In genomic region chr12:78919079-78919712, GRCm38 (mm10) we compare ENCODE assay signal across 8 mouse cellular contexts. TPM values are rescaled to one million over a fixed set of nuclear protein-coding genes. Genes with fewer than 3 reads are reported as not detected.
DNase-seq lines count a peak whose midpoint lies in the region; ATAC-seq and TF ChIP-seq lines count a peak whose summit lies in the region.

No protein-coding gene starts in this region.

- TF ChIP-seq EP300 in stomach, postnatal 0 days (optimal IDR thresholded peaks at IDR 0.05): no peak

- H3K9me3 ChIP-seq in erythroblast, embryonic 14.5 days (ENCODE audit: control insufficient read depth, low read length): peaks cover 6% of the 10 kb centered on the region; the same call in 1 of the 2 replicates
- no peaks in the 10 kb centered on the region for H3K9me3 ChIP-seq in heart, embryonic 15.5 days (replicated peaks)
- no peaks in the 10 kb centered on the region; the same call in 1 of the 2 replicates for H3K9me3 ChIP-seq in liver, embryonic 12.5 days (replicated peaks)
- no peaks in the 10 kb centered on the region for H3K9me3 ChIP-seq in stomach, postnatal 0 days (ENCODE audit: control insufficient read depth, low read length)

- H3K36me3 ChIP-seq in erythroblast, embryonic 14.5 days (ENCODE audit: control insufficient read depth): peaks cover 20% of the 10 kb centered on the region
- no peaks in the 10 kb centered on the region for H3K36me3 ChIP-seq in heart, embryonic 15.5 days
- no peaks in the 10 kb centered on the region for H3K36me3 ChIP-seq in liver, embryonic 12.5 days
- H3K36me3 ChIP-seq in stomach, postnatal 0 days (ENCODE audit: control insufficient read depth, insufficient read depth, low read length): no peaks in the 10 kb centered on the region

- 27% methylated on average over 16 of the region's 16 CpGs for WGBS in heart, embryonic 15.5 days
- 31% methylated on average over 16 of the region's 16 CpGs for WGBS in liver, embryonic 12.5 days (ENCODE audit: insufficient replicate concordance)
- whole genome bisulfite sequencing in stomach, postnatal 0 days: 16% methylated on average over 16 of the region's 16 CpGs

- 0 out of 2 replicates have a peak, but pooled peaks cover 2% of the 10 kb centered on the region for H3K27me3 ChIP-seq in erythroblast, embryonic 14.5 days (ENCODE audit: control insufficient read depth)
- H3K27me3 ChIP-seq in heart, embryonic 15.5 days: peaks cover 6% of the 10 kb centered on the region
- no peaks in the 10 kb centered on the region; the same call in 1 of the 2 replicates for H3K27me3 ChIP-seq in liver, embryonic 12.5 days (replicated peaks)
- no peaks in the 10 kb centered on the region for H3K27me3 ChIP-seq in stomach, postnatal 0 days (ENCODE audit: control insufficient read depth, insufficient read depth, low read length)

- peaks cover 20% of the 10 kb centered on the region for H3K4me1 ChIP-seq in bone marrow macrophage, adult 2 months (ENCODE audit: control insufficient read depth, insufficient read depth, low read length)
- peaks cover 41% of the 10 kb centered on the region for H3K4me1 ChIP-seq in erythroblast, embryonic 14.5 days (ENCODE audit: control insufficient read depth)
- peaks cover 10% of the 10 kb centered on the region for H3K4me1 ChIP-seq in heart, embryonic 15.5 days (replicated peaks)
- H3K4me1 ChIP-seq in liver, embryonic 12.5 days: peaks cover 46% of the 10 kb centered on the region
- no peaks in the 10 kb centered on the region for H3K4me1 ChIP-seq in stomach, postnatal 0 days (replicated peaks; ENCODE audit: control insufficient read depth, insufficient read depth)

- 0 out of 2 replicates have a peak, but pooled peaks have one; percentile 62 for ATAC-seq in heart, embryonic 15.5 days (replicated peaks; ENCODE audit: insufficient number of reproducible peaks, insufficient read depth, low FRiP score, low read depth)
- peak; percentile 38; the same call in 1 of the 2 replicates for ATAC-seq in liver, embryonic 12.5 days
- ATAC-seq in stomach, postnatal 0 days (ENCODE audit: low FRiP score, low TSS enrichment): peak; percentile 76

- peak; percentile 66 for TF ChIP-seq CTCF in bone marrow macrophage, adult 2 months (IDR thresholded peaks at IDR 0.05; ENCODE audit: low read depth, low read length)
- TF ChIP-seq CTCF in stomach, postnatal 0 days (IDR thresholded peaks at IDR 0.05; ENCODE audit: low read depth): peak; percentile 95

- H3K4me3 ChIP-seq in bone marrow macrophage, adult 2 months (ENCODE audit: insufficient read depth, low read length): no peak overlapping the region
- peak overlapping the region; percentile 15 for H3K4me3 ChIP-seq in erythroblast, embryonic 14.5 days (replicated peaks)
- no peak overlapping the region for H3K4me3 ChIP-seq in heart, embryonic 15.5 days
- H3K4me3 ChIP-seq in liver, embryonic 12.5 days: no peak overlapping the region
- H3K4me3 ChIP-seq in stomach, postnatal 0 days (ENCODE audit: low read depth, low read length): peak overlapping the region; percentile 10; the same call in 1 of the 2 replicates

- DNase-seq in CD8-positive naive resting alpha-beta T cell, adult 2 months (ENCODE audit: low read depth in 2 of 2, low spot score in 2 of 2): peak; percentile 51 to 70
- DNase-seq in kidney, postnatal 25 days: peak; percentile 69 to 71
- DNase-seq in naive thymus-derived CD4-positive, alpha-beta T cell, adult 2 months (ENCODE audit: low read depth): peak; percentile 90
- DNase-seq in stomach, postnatal 0 days (ENCODE audit: low spot score): peak; percentile 67

- no peak overlapping the region for H3K9ac ChIP-seq in heart, embryonic 15.5 days
- H3K9ac ChIP-seq in liver, embryonic 12.5 days: peak overlapping the region; percentile 42; the same call in 1 of the 2 replicates
- no peak overlapping the region for H3K9ac ChIP-seq in stomach, postnatal 0 days (ENCODE audit: low read length)

- no peak for TF ChIP-seq POLR2A in bone marrow macrophage, adult 2 months (IDR thresholded peaks at IDR 0.05; ENCODE audit: borderline replicate concordance, low read depth, low read length)

- H3K4me2 ChIP-seq in heart, embryonic 15.5 days: peak overlapping the region; percentile 34
- H3K4me2 ChIP-seq in liver, embryonic 12.5 days: peak overlapping the region; percentile 54
- H3K4me2 ChIP-seq in stomach, postnatal 0 days (replicated peaks; ENCODE audit: low read depth): 0 out of 2 replicates have a peak overlapping the region, but pooled peaks have one; percentile 17

- H3K27ac ChIP-seq in bone marrow macrophage, adult 2 months (ENCODE audit: insufficient read depth, low read depth, low read length): no peak overlapping the region
- H3K27ac ChIP-seq in heart, embryonic 15.5 days: no peak overlapping the region
- H3K27ac ChIP-seq in liver, embryonic 12.5 days: 0 out of 2 replicates have a peak overlapping the region, but pooled peaks have one; percentile 37
- H3K27ac ChIP-seq in stomach, postnatal 0 days (replicated peaks): no peak overlapping the region

RNA-seq across cellular contexts. Expression of gene Plek2, which starts 12.4 kb away (rescaled TPM):
- not detected in 2 replicates for polyA plus RNA-seq in bone marrow macrophage, adult 2 months (2012; ENCODE audit: insufficient read depth, insufficient read length, missing spikeins)
- polyA plus RNA-seq in erythroblast, embryonic 14.5 days (2012): 8.1 and 8.2 TPM in 2 replicates
- polyA plus RNA-seq in heart, embryonic 15.5 days (2015; fragmentation: Nextera tagmentation; extraction: Ambion mirVana): 2.1 and 2.7 TPM in 2 replicates
- polyA plus RNA-seq in liver, embryonic 12.5 days (2016; fragmentation: Nextera tagmentation; extraction: Ambion mirVana): 53.6 and 55.0 TPM in 2 replicates
- 42.6 and 50.2 TPM in 2 replicates for polyA plus RNA-seq in stomach, postnatal 0 days (2015; fragmentation: Nextera tagmentation; extraction: Ambion mirVana)

RNA-seq across cellular contexts. Expression of gene Eif2s1, which starts 57.6 kb away (rescaled TPM):
- 40.7 and 44.0 TPM in 2 replicates for polyA plus RNA-seq in bone marrow macrophage, adult 2 months (2012; ENCODE audit: insufficient read depth, insufficient read length, missing spikeins)
- polyA plus RNA-seq in erythroblast, embryonic 14.5 days (2012): 2.0 and 2.1 TPM in 2 replicates
- polyA plus RNA-seq in heart, embryonic 15.5 days (2015; fragmentation: Nextera tagmentation; extraction: Ambion mirVana): 128 and 143 TPM in 2 replicates
- 266 and 283 TPM in 2 replicates for polyA plus RNA-seq in liver, embryonic 12.5 days (2016; fragmentation: Nextera tagmentation; extraction: Ambion mirVana)
- 132 and 145 TPM in 2 replicates for polyA plus RNA-seq in stomach, postnatal 0 days (2015; fragmentation: Nextera tagmentation; extraction: Ambion mirVana)

RNA-seq across cellular contexts. Expression of gene Atp6v1d, which starts 57.8 kb away (rescaled TPM):
- polyA plus RNA-seq in bone marrow macrophage, adult 2 months (2012; ENCODE audit: insufficient read depth, insufficient read length, missing spikeins): 138 and 153 TPM in 2 replicates
- 0.70 and 1.2 TPM in 2 replicates for polyA plus RNA-seq in erythroblast, embryonic 14.5 days (2012)
- polyA plus RNA-seq in heart, embryonic 15.5 days (2015; fragmentation: Nextera tagmentation; extraction: Ambion mirVana): 63.4 and 71.2 TPM in 2 replicates
- polyA plus RNA-seq in liver, embryonic 12.5 days (2016; fragmentation: Nextera tagmentation; extraction: Ambion mirVana): 37.2 and 37.4 TPM in 2 replicates
- 72.1 and 76.5 TPM in 2 replicates for polyA plus RNA-seq in stomach, postnatal 0 days (2015; fragmentation: Nextera tagmentation; extraction: Ambion mirVana)

Comparison
In these comparisons a context has a peak if more than half of its experiments do, and no peak if none do; other contexts are left out.
1. H3K4me3 ChIP-seq: peak in erythroblast, embryonic 14.5 days (single experiment) and stomach, postnatal 0 days (single experiment); none in bone marrow macrophage, adult 2 months (single experiment), heart, embryonic 15.5 days (single experiment) and liver, embryonic 12.5 days (single experiment).
2. RNA of gene Eif2s1, which starts 57.6 kb away (polyA plus RNA-seq): 266 to 283 TPM in liver, embryonic 12.5 days, 132 to 145 TPM in stomach, postnatal 0 days, 128 to 143 TPM in heart, embryonic 15.5 days and 40.7 to 44.0 TPM in bone marrow macrophage, adult 2 months; 2.0 to 2.1 TPM in erythroblast, embryonic 14.5 days; every median in the first group is over 10 times any median in the second.
3. RNA of gene Atp6v1d, which starts 57.8 kb away (polyA plus RNA-seq): 138 to 153 TPM in bone marrow macrophage, adult 2 months, 72.1 to 76.5 TPM in stomach, postnatal 0 days, 63.4 to 71.2 TPM in heart, embryonic 15.5 days and 37.2 to 37.4 TPM in liver, embryonic 12.5 days; 0.70 to 1.2 TPM in erythroblast, embryonic 14.5 days; every median in the first group is over 10 times any median in the second.
4. Peak in every context shown above with its lines, with median percentiles within 50 percentile points of each other: DNase-seq, ATAC-seq and H3K4me2 ChIP-seq.